Mouse (Mus musculus) midbrain, embryonic 10.5 days (tissue): ENCODE measurements at regions not wholly inside any gene's neighbourhood (a gene's known extent, or its start where the extent isn't known, plus 50 kb on each side); places are given as distances from the start of the nearest gene placed in this dataset.
"Not testable (repeated sequence)": the region's sequence is repeated elsewhere in the genome, so short reads cannot be mapped to it uniquely, and the experiment has no call there.

Experiments used
- DNase-seq: peaks from one replicate; pipeline ENCODE4 v3.0.0-alpha.2; 2017; ENCODE audit warnings: low spot score
- H3K27ac ChIP-seq: fragments of 300-500 bp; sonication (generic); replicated peaks from 2 replicates; pipeline ENCODE4 v1.5.1; 2016; ENCODE audit warnings: mild to moderate bottlenecking
- H3K27me3 ChIP-seq: fragments of 300-500 bp; sonication (generic); 2 replicates; pipeline ENCODE4 v1.6.1; 2016; ENCODE audit warnings: low read depth, mild to moderate bottlenecking; ENCODE audit not compliant: poor library complexity, severe bottlenecking
- H3K36me3 ChIP-seq: fragments of 300-500 bp; sonication (generic); 2 replicates; pipeline ENCODE4 v1.6.1; 2016; ENCODE audit warnings: mild to moderate bottlenecking, moderate library complexity
- H3K4me1 ChIP-seq: fragments of 300-500 bp; sonication (generic); 2 replicates; pipeline ENCODE4 v1.6.1; 2016
- H3K4me3 ChIP-seq: fragments of 300-500 bp; sonication (generic); 2 replicates; pipeline ENCODE4 v1.5.1; 2016; ENCODE audit warnings: mild to moderate bottlenecking, moderate library complexity
- H3K9me3 ChIP-seq: fragments of 300-500 bp; sonication (generic); replicated peaks from 2 replicates; pipeline ENCODE4 v1.6.1; 2016; ENCODE audit warnings: mild to moderate bottlenecking
- WGBS: fragments of 180-500 bp; shearing (Covaris S2); methylation state at CpG from one replicate; pipeline ENCODE4 v1.1.7; 2016; 5-methylcytosine and 5-hydroxymethylcytosine counted together

GRCm38 (mm10) chrX:18960465-18960864 is 499.3 kb upstream of the 4930578C19Rik start:
- Histone ChIP-seq H3K36me3 (no peaks in the 10 kb centered on the region), H3K27ac (no peak overlapping the region), H3K27me3 (no peaks in the 10 kb centered on the region), H3K9me3 (no peaks in the 10 kb centered on the region), H3K4me3 (no peak overlapping the region), H3K4me1 (no peaks in the 10 kb centered on the region)
- 100% methylated on average over 1 of the region's 1 CpGs for WGBS
- DNase-seq: no peak

DNA sequence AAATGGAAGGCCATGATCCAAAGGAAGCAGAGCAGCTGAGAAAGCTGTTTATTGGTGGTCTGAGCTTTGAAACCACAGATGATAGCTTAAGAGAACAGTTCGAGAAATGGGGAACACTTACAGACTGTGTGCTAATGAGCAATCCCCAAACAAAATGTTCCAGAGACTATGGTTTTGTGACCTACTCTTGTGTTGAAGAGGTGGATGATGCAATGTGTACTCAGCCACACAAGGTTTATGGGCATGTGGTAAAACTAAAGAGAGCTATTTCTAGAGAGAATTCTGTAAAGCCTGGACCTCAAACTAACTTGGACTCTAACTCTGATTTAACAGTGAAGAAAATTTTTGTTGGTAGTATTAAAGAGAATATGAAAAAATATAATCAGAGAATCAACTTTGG is 481.4 kb upstream of the 4930578C19Rik start:
- Histone ChIP-seq H3K36me3 (no peaks in the 10 kb centered on the region), H3K9me3 (no peaks in the 10 kb centered on the region; the same call in 1 of the 2 replicates), H3K4me1 (no peaks in the 10 kb centered on the region), H3K27me3 (no peaks in the 10 kb centered on the region), H3K4me3 (no peak overlapping the region), H3K27ac (no peak overlapping the region)
- DNase-seq: no peak
- 90% methylated on average over 1 of the region's 1 CpGs for WGBS

DNA sequence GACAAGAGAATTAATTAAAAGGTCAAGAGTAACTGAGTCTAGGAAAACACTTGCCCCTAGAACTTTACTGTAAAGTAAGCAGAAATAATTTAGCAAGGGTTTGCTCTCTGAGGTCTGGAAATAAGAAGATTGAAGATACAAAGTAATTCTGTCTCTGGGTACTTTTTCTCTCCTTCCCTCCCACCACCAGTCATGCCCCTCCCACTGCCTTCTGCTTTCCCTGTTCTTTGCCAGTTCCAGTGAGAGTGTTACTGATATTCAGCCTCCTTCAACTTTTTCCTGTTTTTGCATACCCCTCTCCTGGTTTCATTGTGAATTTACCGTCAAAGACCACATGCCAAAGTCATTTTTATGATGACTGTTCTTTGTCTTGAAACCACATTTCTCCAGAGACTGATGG is 472.1 kb upstream of the 4930578C19Rik start:
- no peaks in the 10 kb centered on the region for H3K4me1 ChIP-seq
- no peak overlapping the region for H3K27ac ChIP-seq
- H3K36me3 ChIP-seq: no peaks in the 10 kb centered on the region
- no peak overlapping the region for H3K4me3 ChIP-seq
- 75% methylated on average over 1 of the region's 1 CpGs for WGBS
- DNase-seq: no peak
- no peaks in the 10 kb centered on the region for H3K9me3 ChIP-seq
- no peaks in the 10 kb centered on the region for H3K27me3 ChIP-seq

DNA sequence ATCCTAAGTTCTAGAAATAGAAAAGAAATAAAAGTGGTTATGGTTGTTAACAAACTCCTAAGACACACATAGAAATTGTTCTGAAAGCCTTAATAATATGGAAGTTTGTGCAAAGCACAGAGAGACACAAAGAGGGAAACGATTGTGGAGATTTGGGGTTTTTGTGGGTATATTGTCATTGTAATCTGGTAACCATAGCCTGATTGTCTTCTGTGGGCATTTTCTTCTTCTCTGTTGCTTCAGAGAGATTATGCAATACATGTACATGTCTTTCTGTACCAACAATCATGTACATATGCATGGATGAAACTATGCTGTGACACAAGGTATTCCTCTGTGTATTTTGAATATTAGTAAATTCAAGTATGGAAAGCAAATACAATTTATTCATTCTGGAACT is 461.9 kb upstream of the 4930578C19Rik start:
- Histone ChIP-seq H3K9me3 (no peaks in the 10 kb centered on the region), H3K4me3 (no peak overlapping the region), H3K36me3 (no peaks in the 10 kb centered on the region), H3K27me3 (no peaks in the 10 kb centered on the region), H3K27ac (no peak overlapping the region), H3K4me1 (0 out of 2 replicates have a peak, but pooled peaks cover 3% of the 10 kb centered on the region)
- WGBS: 77% methylated on average over 1 of the region's 1 CpGs
- no peak for DNase-seq

- Histone ChIP-seq H3K4me3 (no peak overlapping the region), H3K36me3 (no peaks in the 10 kb centered on the region), H3K27ac (no peak overlapping the region), H3K27me3 (no peaks in the 10 kb centered on the region), H3K4me1 (0 out of 2 replicates have a peak, but pooled peaks cover 3% of the 10 kb centered on the region), H3K9me3 (no peaks in the 10 kb centered on the region)
- WGBS: 68% methylated on average over 6 of the region's 6 CpGs
- no peak for DNase-seq
These were observed 460.3 kb upstream of the 4930578C19Rik start for GRCm38 (mm10) chrX:18921366-18922092.

GRCm38 (mm10) chrX:18882784-18883171 is 421.6 kb upstream of the 4930578C19Rik start:
- DNase-seq: no peak
- 80% methylated on average over 2 of the region's 2 CpGs for WGBS
- H3K36me3 ChIP-seq: no peaks in the 10 kb centered on the region
- no peaks in the 10 kb centered on the region for H3K4me1 ChIP-seq
- H3K9me3 ChIP-seq: no peaks in the 10 kb centered on the region
- H3K27me3 ChIP-seq: no peaks in the 10 kb centered on the region
- H3K4me3 ChIP-seq: no peak overlapping the region
- H3K27ac ChIP-seq: no peak overlapping the region

DNA sequence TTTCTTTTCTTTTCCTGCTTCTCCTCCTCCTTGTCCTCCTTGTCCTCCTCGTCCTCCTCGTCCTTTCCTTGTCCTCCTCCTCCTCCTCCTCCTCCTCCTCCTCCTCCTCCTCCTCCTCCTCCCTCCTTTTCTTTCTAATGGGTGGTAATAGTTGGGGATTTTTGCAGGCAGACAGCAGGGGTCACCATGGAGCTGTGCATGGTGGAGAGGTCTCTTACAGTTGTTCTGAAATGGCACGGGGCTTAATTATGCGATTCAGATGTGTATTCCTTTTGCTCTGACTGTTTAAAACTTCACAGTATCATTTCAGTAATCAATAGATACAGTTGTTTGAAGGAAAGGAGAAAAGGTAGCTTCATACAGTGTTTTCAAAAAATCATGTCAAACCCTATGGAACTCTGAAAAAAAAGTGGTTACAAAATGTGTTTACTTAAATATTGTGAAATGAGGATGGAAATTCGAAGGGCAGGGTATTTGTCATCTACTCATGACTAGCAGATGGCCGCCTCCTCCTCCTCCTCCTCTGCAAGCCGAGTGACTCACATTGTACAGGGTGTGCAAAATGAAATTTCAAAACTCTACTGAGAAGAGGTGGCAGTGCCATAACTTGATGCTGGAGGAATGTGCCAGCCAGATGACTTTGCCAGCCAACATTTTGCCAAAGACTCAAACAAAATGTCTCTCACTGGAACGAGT is 421.0 kb upstream of the 4930578C19Rik start:
- H3K9me3 ChIP-seq: no peaks in the 10 kb centered on the region
- no peaks in the 10 kb centered on the region for H3K27me3 ChIP-seq
- DNase-seq: no peak
- H3K36me3 ChIP-seq: no peaks in the 10 kb centered on the region
- no peaks in the 10 kb centered on the region for H3K4me1 ChIP-seq
- no peak overlapping the region for H3K27ac ChIP-seq
- no peak overlapping the region for H3K4me3 ChIP-seq
- WGBS: 78% methylated on average over 8 of the region's 8 CpGs

DNA sequence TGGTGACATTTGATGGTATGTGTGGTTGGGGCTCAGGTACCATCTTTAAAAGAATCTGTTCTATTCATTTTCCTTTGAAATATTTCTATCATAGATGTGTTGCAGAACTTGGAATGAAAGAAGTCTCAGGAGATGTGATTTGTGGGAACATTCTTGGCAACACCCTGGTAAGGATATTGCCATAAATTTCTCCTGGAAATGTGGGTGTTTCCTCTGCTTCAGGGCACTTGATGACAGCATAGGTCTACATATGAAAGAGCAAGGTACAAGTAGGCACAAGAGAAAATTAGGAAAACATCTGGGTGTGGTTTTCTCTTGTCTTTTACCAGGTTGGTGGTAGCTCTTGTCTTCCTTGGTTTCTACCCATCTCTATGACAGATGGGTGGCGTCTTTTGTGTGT is 414.5 kb upstream of the 4930578C19Rik start:
- Histone ChIP-seq H3K27ac (no peak overlapping the region), H3K4me1 (no peaks in the 10 kb centered on the region), H3K9me3 (no peaks in the 10 kb centered on the region), H3K27me3 (no peaks in the 10 kb centered on the region), H3K36me3 (no peaks in the 10 kb centered on the region), H3K4me3 (no peak overlapping the region)
- DNase-seq: no peak
- 80% methylated on average over 1 of the region's 1 CpGs for WGBS

DNA sequence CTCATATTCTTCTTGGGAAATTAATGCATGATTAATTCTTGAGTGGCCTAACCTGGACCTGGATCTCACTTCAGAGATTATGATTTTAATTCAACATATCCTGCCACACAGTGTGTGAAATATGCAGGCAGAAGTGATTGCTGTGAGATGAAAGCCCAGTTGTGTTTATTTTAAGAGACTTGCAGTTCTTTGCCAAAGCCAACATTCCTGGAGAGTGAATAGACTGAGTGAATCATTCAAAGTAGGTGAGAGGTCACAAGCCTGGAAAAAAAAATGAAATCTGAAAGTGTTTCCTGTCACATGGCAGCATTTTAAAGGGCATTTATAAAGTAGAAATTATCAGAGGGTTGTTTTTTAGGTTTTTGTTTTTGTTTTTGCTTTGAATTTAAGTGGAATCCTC is 412.9 kb upstream of the 4930578C19Rik start:
- no peak for DNase-seq
- no peaks in the 10 kb centered on the region for H3K9me3 ChIP-seq

DNA sequence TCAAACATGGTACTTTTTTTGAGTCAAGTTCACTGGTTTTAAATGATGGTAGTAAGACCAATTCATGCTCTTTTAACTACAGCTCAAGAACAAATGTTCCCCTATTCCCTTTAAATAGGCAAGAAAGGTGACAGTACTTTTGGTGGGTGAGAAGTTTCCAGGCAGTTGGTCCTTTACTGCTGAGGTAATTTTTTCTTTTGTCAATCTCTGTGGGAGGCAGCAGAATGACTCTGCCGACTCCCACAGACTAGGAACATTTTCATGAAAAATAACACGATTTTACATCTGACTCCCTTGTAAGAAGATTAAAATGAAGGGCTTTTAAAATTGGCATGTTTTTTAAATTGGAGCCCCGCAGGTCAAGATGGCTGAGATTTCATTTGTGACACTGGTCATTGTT is 377.5 kb upstream of the 4930578C19Rik start:
- Histone ChIP-seq H3K4me3 (no peak overlapping the region), H3K4me1 (no peaks in the 10 kb centered on the region), H3K9me3 (no peaks in the 10 kb centered on the region), H3K36me3 (no peaks in the 10 kb centered on the region), H3K27ac (no peak overlapping the region), H3K27me3 (no peaks in the 10 kb centered on the region)
- WGBS: 47% methylated on average over 3 of the region's 3 CpGs
- DNase-seq: no peak

More for the DNA sequence above, 412.9 kb upstream of the 4930578C19Rik start:
- Histone ChIP-seq H3K4me3 (no peak overlapping the region), H3K27me3 (no peaks in the 10 kb centered on the region), H3K4me1 (no peaks in the 10 kb centered on the region), H3K36me3 (no peaks in the 10 kb centered on the region), H3K27ac (no peak overlapping the region)

DNA sequence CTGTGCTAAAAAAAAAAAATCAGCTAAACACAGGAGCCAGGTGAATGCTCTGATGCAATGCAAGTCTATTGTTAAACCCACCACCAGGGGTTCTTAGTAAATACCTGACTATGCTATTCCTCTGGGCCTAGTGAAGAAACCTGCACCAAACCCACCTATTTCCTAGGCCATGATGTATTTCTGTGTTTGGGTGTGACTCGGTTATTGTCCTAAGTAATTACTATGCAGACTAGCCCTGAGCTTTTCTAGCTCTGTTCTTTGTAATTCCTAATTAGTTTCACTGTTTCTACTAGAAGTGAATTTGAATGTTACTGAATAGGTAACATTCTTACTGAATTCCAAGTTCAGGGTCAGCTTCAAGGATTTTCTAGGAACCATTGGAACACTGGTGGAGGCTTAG is 363.8 kb upstream of the 4930578C19Rik start:
- not testable (repeated sequence) for H3K27ac ChIP-seq, H3K4me1 ChIP-seq, H3K4me3 ChIP-seq, H3K27me3 ChIP-seq, DNase-seq, H3K36me3 ChIP-seq
- 94% methylated on average over 1 of the region's 1 CpGs for WGBS
- H3K9me3 ChIP-seq: peaks cover 16% of the 10 kb centered on the region

DNA sequence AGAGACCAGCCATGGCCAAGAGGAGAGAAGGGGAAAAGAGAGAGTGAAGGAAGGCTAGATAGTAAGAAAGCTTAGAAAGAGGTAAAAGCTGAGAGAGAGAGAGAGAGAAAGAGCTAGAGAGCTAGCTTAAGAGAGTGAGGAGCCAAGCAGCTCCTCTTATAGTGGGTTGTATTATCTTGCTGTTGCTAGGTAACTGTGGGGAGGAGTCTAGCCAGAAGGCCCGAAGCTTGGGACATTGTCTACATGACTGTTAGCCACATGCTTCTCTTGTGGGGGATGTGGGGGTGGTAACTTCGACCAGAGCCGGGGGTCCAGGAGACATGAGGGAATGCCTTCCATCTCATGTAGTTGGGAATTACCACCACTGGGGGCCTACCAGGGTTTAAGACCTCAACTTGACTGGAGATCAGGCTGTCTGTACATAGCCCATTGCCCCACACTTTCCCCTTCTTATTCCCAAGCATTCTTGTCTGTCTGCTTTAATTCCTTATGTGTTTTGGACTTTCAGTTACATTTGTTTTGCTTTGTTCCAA is 353.3 kb upstream of the 4930578C19Rik start:
- Histone ChIP-seq H3K27me3 (no peaks in the 10 kb centered on the region), H3K27ac (no peak overlapping the region), H3K4me1 (peaks cover 6% of the 10 kb centered on the region; the same call in 1 of the 2 replicates), H3K36me3 (no peaks in the 10 kb centered on the region), H3K9me3 (0 out of 2 replicates have a peak, but pooled peaks cover 3% of the 10 kb centered on the region), H3K4me3 (no peak overlapping the region)
- WGBS: 43% methylated on average over 3 of the region's 3 CpGs
- peak; percentile 12 for DNase-seq
